Mouse (Mus musculus): ENCODE results near the gene Rassf3.
A peak's percentile ranks its signal among the peaks of the same experiment; 100 is the strongest.

Rassf3 gene

DNA sequence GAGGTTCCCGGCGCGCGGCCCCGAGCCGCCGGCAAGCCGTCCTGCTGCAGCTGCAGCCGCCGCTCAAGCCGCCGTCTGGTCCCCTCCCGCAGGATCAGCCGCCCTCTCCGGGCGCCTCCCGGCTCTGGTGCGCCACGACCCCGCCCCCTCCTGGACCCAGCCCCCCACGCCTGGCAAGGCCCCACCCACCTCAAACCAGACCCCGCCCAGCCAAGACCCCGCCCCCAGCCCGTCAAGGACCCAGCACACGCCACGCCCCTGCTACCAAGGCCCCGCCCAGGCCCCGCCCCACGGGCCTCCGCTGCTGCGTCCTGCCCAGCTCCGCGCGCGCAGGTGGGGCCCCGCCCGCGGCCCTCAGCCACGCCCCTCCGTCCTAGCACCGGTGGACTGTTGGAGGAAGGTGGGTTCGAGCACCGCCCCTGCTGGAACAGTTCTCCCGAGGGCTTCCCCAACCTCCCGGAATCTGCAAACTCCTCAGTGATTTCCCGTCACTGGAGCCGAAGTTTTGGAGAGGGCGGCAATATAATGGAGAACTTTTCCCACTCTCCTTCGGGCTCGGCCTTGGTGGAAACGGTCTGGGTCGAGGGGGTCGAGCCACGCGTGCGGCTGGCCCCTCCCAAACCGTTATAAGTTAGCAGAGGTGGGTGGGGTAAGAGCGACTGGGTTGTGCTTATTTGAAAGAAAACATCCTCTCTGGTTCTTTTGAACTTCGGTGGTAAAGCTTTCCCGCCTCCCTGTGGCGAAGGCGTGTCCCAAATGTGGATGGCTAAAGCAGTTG, at the start of gene Rassf3:
Gene Rassf3, minus strand, starts transcription at position 158 of the 778 bp plus-strand sequence.
- peak; percentile 91 to 95 for DNase-seq (ENCODE audit: low spot score in 2 of 2)

- DNase-seq (ENCODE audit: low spot score in 2 of 2) = no peak
Measured at GRCm38 (mm10) chr10:121520923-121521585, 44.9 kb upstream of the Rassf3 start.

DNA sequence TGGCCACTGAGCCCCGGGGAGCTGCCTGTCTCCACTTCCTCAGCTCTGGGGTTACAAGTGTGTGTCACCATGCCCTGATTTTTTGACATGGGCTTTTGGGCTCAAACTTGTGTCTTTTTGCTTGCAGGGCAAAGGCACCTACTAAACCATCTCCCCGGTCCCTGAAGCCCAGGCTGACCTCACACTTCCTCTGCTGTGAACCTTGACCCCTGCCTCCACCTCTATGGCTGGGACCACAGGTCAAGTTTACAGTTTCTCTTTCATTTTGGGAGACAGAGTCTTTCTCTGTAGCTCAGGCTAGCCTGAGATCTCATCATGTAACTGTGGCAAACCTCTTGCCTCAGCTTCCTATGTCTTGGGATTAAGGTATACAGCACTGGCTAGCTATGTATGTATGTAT, 43.6 kb upstream of the Rassf3 start:
- no peak for DNase-seq (ENCODE audit: low spot score in 2 of 2)

DNA sequence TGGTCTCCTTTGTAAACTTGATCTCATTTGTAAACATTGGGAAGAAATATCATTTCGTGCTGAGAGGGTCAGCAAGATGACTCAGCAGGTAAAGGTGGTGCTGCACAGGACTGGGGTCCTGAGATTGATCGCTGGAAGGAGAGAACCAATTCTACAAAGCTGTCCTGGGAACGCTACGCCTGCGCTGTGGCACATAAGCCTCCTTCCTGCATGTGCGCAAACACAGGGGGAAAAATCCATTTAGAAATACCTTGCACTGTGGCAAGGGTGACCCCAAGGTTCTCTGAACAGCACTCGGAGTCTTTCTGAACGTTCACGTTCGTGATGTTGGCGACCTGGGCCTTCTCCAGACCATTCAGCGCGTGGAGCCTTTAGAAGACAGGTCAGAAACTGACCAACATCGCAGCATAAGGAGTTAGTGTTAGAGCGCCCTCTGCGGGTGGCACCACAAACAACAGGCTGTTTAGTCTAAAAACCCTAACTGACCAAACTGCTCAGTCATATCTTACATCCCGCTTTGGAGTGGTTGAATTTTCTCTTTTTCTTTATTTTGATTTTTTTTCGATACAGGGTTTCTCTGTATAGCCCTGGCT, 40.0 kb upstream of the Rassf3 start:
- peak; percentile 74 to 78 for DNase-seq (ENCODE audit: low spot score in 2 of 2)

DNA sequence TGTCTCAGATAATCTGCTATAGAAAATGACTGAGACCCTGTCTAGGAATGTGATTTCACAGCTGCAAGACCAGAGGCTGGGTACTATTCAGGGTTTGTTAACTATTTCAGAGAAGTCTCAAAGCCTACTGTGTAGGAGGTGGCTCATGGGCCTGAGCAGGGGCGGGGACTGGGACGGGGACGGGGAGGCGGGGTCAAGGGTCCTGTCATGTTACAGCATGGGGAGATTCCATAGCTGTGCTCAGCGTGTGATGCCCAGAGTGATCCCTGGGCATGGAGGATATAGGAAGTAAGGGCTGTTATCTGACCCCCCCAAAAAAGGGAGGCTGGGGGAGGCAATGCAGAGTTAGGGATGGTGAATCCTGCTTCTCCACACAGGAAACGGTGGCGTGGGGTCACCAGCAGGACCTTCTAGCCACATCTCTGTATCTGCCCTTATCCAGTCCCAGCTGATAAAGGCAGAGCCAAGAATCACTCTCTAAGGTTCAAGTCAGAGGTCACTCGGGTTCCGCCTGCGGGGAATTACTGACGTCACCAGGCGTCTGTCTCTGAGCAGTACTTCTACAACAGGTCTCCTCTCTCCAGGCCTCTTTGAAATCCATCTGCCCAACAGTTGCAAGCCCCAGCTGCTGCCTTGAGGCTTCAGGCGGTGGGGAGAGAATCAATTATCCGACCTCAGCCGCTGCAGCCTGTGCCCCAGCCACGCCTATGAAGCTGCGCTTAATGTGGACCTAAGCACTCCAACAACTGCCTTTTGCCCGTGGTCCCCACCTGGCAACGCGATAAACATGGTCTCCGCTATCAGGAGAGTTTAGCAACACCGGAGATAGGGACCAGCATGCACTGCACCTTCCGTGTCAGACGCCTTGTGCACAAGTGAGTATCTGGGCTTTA, 33.9 kb upstream of the Rassf3 start:
- DNase-seq (ENCODE audit: low spot score in 2 of 2) = no peak

DNA sequence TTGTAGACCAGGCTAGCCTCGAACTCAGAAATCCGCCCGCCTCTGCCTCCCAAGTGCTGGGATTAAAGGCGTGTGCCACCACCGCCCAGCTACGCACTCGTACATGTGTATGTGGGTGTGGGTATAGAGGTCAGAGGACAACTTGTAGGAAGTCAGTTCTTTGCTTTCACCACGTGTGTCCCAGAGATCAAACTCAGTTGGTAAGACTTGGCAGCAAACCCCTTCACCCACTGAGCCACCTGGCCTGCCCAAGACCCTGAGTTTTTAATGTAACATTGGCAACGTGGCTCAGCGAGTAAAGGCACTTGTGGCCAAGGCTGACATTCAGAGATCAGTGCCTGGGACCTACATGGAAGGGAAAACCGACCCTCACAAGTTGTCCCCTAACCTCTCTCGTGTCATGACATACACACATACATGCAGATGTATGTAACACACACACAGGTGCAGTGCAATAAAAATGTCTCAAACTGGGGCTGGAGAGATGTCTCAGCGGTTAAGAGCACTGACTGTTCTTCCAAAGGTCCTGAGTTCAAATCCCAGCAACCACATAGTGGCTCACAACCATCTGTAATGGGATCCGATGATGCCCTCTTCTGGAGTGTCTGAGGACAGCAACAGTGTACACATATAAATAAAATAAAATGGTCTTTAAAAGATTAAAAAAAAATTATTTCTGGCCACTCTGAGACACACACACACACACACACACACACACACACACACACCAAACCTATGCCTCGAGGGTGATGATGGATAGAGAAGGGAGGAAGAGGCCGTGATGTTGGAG, 31.8 kb upstream of the Rassf3 start:
- no peak for DNase-seq (ENCODE audit: low spot score in 2 of 2)

- DNase-seq (ENCODE audit: low spot score in 2 of 2) = peak; percentile 65 to 88
Measured at GRCm38 (mm10) chr10:121506731-121507583, 30.8 kb upstream of the Rassf3 start.

DNA sequence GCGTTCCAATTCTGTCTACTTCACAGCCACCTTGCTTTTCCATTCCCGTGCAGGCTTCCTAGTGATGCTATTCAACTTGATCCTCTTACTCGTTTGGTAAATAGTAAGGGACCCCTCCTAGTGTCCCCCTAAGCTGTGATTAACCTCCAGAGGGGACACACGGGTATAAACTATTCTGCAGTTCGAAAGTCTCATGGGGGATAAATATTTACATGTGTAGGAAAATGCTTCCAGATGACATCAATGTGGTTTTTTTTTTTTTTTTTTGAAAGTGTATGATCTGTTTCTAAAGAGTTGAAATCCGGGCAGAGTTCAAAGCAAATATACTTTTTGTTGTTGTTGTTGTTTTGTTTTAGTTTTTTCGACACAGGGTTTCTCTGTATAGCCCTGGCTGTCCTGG, 29.8 kb upstream of the Rassf3 start:
- no peak for DNase-seq (ENCODE audit: low spot score in 2 of 2)

GRCm38 (mm10) chr10:121504973-121505911, 29.1 kb upstream of the Rassf3 start:
- DNase-seq (ENCODE audit: low spot score in 2 of 2) = peak; percentile 49 to 69

GRCm38 (mm10) chr10:121501160-121501559, 25.0 kb upstream of the Rassf3 start:
- DNase-seq (ENCODE audit: low spot score in 2 of 2) = peak in 1 of 2 experiments; percentile 50

- DNase-seq (ENCODE audit: low spot score in 2 of 2) = no peak
Measured at GRCm38 (mm10) chr10:121500034-121500433, 23.9 kb upstream of the Rassf3 start.

GRCm38 (mm10) chr10:121499063-121499462, 22.9 kb upstream of the Rassf3 start:
- no peak for DNase-seq (ENCODE audit: low spot score in 2 of 2)

DNA sequence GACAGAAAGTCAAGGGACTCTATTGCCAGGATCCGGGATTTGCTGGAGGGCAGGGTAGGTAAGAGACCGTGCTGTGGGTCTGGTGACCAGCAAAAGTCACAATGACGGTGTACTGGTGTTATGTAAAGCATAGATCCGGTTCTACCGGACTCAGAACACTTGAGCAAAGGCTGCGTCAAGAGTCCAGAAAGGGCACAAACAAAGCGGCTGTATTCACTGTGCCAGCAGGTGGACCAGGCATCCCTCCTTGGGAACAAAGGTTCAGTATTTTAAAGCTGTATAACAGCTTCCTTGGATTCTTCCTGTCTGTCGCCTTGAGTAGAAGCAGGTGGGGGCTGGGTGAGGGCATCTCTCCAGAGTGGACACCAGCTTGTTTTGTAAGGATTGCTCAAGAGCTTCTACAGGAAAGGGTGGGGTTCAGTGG, 22.3 kb upstream of the Rassf3 start:
- no peak for DNase-seq (ENCODE audit: low spot score in 2 of 2)

DNA sequence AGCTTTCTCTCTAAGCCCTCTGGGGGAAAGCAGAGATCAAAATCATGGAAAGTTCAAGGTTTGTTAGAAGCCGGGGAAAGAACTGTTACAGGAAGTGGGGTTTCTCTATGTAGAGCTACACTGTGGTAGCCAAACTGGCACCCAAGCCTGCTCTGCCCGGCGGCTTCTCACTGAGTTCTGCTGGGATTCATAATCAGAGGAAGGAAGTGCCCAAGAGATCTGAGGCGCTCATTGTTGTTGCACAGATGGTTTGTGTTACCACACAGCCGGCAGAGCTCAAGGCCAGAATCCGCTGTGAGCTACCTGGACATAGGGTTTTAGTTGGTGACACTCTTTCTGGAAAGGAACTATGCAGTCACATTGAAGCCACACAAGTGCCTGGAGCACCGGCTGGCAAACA, 21.8 kb upstream of the Rassf3 start:
- no peak for DNase-seq (ENCODE audit: low spot score in 2 of 2)

GRCm38 (mm10) chr10:121496616-121497015, 20.5 kb upstream of the Rassf3 start:
- no peak for DNase-seq (ENCODE audit: low spot score in 2 of 2)

DNA sequence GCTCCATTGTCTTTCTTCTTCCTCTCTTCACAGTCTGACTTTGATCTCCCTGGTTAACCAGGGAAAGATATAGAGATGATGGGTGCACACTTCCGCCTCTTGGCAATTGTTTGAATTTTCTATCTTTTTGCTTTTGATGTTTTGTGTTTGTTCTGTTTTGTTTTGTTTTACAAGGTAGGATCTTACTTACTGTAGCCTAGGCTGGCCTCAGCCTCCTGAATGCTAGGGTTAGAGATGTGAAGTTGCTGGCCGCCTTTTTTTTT, 17.9 kb upstream of the Rassf3 start:
- no peak for DNase-seq (ENCODE audit: low spot score in 2 of 2)

DNA sequence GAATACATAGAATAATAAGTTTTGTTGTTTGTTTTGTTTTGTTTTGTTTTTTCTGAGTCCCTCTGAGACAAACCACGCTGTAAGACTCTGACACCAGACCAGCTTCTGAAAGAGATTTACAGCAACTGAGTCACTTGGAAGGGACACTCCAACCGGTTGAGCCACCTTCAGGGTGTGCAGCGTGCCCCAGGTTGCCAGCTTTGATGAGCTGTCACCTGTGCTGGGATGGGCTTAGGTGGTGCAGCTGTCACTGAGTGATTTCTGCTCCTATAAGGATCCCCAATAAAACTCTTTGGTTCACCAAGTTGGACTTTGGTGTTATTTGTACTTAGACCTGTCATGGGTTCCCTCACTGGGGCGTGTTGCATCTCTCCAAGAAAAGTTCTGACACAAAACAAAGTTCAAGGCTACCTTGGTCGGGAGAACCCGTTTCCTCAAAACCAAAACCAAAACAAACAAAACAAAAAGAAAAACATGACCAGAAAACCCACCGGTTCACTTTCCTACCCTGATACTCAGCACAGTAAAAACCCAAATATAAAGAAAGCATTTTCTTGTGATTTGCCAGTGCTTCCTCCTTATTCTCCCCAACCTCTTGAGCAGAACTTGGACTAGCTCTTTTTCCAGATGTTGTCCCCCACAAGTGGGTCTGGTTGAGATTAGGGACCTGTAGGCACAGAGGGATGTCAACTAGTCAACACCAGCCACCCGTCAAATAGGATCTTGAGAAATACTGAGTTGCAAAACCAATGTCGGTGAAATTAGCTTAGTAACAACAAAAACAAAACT, 17.4 kb upstream of the Rassf3 start:
- DNase-seq (ENCODE audit: low spot score in 2 of 2) = no peak

DNA sequence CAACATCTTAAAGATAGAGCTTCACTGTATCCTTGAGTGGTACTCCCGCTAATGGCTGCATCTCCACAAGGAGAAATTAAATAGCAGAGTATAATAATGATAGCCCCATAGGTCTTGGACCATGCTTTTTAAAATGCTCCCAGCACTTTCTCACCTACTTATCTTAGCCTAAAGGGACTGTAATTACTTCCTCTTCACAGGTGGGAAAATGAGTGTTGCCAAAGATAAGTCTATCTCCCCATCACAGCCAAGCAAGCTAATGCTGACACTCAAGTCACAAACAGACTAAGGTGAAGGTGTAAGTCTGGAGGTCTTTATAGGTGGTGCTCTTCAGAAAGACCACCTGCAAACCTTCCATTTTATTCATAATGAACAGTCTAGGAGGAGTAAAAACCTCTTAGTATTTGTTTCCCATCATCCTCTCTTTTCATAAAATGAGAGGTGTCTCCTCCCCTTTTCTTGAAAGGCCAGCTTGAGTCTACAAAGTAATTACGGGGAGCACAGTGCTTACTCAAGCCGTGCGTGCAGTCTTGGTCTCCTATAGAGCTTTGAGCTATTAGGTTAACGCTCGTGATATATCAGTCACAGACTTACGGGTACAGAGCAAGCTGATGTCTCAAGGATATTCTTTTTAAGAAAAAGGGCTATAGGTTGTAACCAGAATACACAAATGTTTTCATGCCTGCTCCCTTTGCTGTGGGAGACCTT, 16.6 kb upstream of the Rassf3 start:
- no peak for DNase-seq (ENCODE audit: low spot score in 2 of 2)
